Mouse (Mus musculus) stomach, postnatal 0 days (tissue): ENCODE results near the gene Cngb1.

Experiments used
- CTCF ChIP-seq: IDR thresholded peaks from 2 replicates; pipeline ENCODE4 v1.5.1; 2016; ENCODE audit warnings: antibody characterized with exemption, low read depth, mild to moderate bottlenecking, moderate library complexity
- EP300 ChIP-seq: optimal IDR thresholded peaks from 2 replicates; pipeline ENCODE3; 2016; ENCODE audit warnings: antibody characterized with exemption

DNA sequence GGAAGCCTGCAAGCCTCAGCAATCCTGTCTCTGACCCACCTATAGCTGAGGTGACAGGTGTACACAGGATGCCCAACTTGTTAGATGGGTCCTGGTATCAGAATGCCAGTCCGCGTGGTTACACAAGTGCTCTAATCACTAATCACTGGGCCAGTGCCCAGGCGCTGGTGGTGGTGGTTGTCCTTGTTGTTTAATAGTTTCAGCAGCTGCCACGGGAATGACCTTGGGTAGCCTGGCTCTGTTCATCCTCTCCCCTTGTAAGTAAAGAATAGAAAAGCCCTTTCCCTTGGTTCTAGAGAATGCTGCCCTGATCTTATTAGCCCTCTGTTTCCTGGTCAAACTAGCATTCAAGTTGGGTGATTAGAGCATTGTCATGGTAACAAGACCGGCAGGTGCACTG lies 35.3 kb upstream of the Cngb1 start:
- no peak for TF ChIP-seq EP300
- no peak for TF ChIP-seq CTCF
